Mouse (Mus musculus): ENCODE results near the gene Zfp609.

- TF ChIP-seq CTCF (IDR thresholded peaks at IDR 0.05; ENCODE audit: control insufficient read depth, insufficient read depth, insufficient replicate concordance, low read depth, low read length) (no peak), POLR2A (IDR thresholded peaks at IDR 0.05; ENCODE audit: control insufficient read depth, low read depth, low read length) (no peak)
These were observed 166.3 kb downstream of the Zfp609 start for GRCm38 (mm10) chr9:65661029-65661428.

All from testis, adult 2 months (tissue).